In the genomic region with DNA sequence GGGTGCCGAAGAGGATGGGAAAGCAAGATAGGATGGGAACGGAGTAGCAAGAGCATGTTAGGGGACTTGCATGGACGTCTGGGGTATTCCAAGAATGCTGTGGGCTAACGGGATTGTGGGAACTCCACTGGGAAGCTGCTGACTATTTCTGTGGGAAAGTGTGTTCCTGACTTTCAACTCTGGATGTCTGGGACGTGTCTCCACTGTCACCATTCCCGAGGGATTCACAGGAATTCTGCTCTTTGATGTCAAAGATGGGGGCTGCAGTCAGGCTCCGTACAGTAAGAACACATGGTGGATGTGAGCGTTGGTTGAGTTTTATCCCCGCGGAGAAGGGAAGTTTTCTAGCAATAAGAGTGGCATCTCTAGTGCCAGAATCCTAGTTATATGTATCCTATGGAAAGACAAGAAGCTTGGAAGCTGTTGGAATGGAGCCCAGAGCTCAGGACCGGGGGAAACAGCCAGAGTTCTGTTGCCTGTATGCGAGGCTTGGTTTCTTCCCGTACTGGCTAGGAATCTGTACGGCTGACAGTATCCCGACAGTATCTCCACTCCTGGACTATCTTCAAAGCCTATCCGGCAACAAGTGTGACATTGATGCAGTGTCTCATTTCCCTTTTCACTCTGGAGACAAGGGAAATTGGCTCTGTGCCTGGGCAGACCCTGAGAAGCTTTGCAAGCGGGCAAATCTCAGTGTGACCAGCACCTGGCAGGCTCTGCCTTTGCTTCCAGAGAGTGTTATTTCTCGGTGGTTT, we compare ENCODE assay signal across 9 mouse cellular contexts. TPM values are rescaled to one million over a fixed set of nuclear protein-coding genes. Genes with fewer than 3 reads are reported as not detected.
DNase-seq lines count a peak whose midpoint lies in the region; ATAC-seq lines count a peak whose summit lies in the region.
"Had no signal": no experiment of that assay in that cellular context is flagged by ENCODE, and none has a peak within 500 bp of the region (broad histone marks: within the 10 kb centered on the region; RNA-seq: fewer than 3 reads in every experiment).

No protein-coding gene starts in this region.

- no peaks in the 10 kb centered on the region for H3K36me3 ChIP-seq in intestine, embryonic 16.5 days (ENCODE audit: control insufficient read depth, insufficient read depth, low read length)
- H3K36me3 ChIP-seq in midbrain, embryonic 14.5 days (ENCODE audit: control insufficient read depth, insufficient read depth, low read length), result no peaks in the 10 kb centered on the region

- WGBS in intestine, embryonic 16.5 days, result 40% methylated on average over 18 of the region's 18 CpGs
- WGBS in midbrain, embryonic 14.5 days, result 54% methylated on average over 18 of the region's 18 CpGs

- H3K9me3 ChIP-seq in intestine, embryonic 16.5 days (ENCODE audit: control insufficient read depth, low read length), result peaks cover 3% of the 10 kb centered on the region
- no peaks in the 10 kb centered on the region for H3K9me3 ChIP-seq in midbrain, embryonic 14.5 days (ENCODE audit: control insufficient read depth, low read length)

- no peak overlapping the region; the same call in 1 of the 2 replicates for H3K27ac ChIP-seq in intestine, embryonic 16.5 days (ENCODE audit: low read length)
- H3K27ac ChIP-seq in midbrain, embryonic 14.5 days (replicated peaks; ENCODE audit: low read depth, low read length), result peak overlapping the region; percentile 60
- H3K27ac ChIP-seq: liver, embryonic 14.5 days had no signal

- no peak overlapping the region for H3K9ac ChIP-seq in intestine, embryonic 16.5 days (ENCODE audit: low read depth, low read length)
- H3K9ac ChIP-seq in midbrain, embryonic 14.5 days (replicated peaks; ENCODE audit: low read length), result no peak overlapping the region
- H3K9ac ChIP-seq: liver, embryonic 14.5 days had no signal

- peaks cover 7% of the 10 kb centered on the region; the same call in 1 of the 2 replicates for H3K4me1 ChIP-seq in intestine, embryonic 16.5 days (ENCODE audit: control insufficient read depth, insufficient read depth, low read length)
- peaks cover 14% of the 10 kb centered on the region; the same call in 1 of the 2 replicates for H3K4me1 ChIP-seq in midbrain, embryonic 14.5 days (ENCODE audit: control insufficient read depth, insufficient read depth, low read length)

- no peaks in the 10 kb centered on the region for H3K27me3 ChIP-seq in intestine, embryonic 16.5 days (replicated peaks; ENCODE audit: control insufficient read depth, insufficient read depth, low read length)
- no peaks in the 10 kb centered on the region for H3K27me3 ChIP-seq in midbrain, embryonic 14.5 days (ENCODE audit: control insufficient read depth, insufficient read depth, low read length)

- H3K4me2 ChIP-seq in intestine, embryonic 16.5 days (ENCODE audit: low read depth, low read length), result peak overlapping the region; percentile 13; the same call in 1 of the 2 replicates
- H3K4me2 ChIP-seq in midbrain, embryonic 14.5 days (ENCODE audit: low read length), result peak overlapping the region; percentile 8; the same call in 1 of the 2 replicates

- no peak overlapping the region for H3K4me3 ChIP-seq in intestine, embryonic 16.5 days (ENCODE audit: low read length)
- H3K4me3 ChIP-seq in midbrain, embryonic 14.5 days (replicated peaks; ENCODE audit: low read depth, low read length), result no peak overlapping the region

- DNase-seq in cerebellum, adult 9-10 months, result peak; percentile 53
- no peak for DNase-seq in cerebellum, adult 11-12 months
- peak; percentile 23 for DNase-seq in retina, postnatal 1 day
- DNase-seq in retina, embryonic 14.5 days (ENCODE audit: low spot score), result no peak
- peak; percentile 86 for DNase-seq in midbrain, embryonic 14.5 days
- DNase-seq in thymus, postnatal 14 days, result no peak

- peak; percentile 21; the same call in 1 of the 2 replicates for ATAC-seq in intestine, embryonic 16.5 days
- peak; percentile 71; the same call in 1 of the 2 replicates for ATAC-seq in midbrain, embryonic 14.5 days (ENCODE audit: low FRiP score, low TSS enrichment)
- no peak for ATAC-seq in megakaryocyte-erythroid progenitor cell, adult 5-6 weeks (replicated peaks; ENCODE audit: low FRiP score, low TSS enrichment, poor library complexity, severe bottlenecking)

RNA-seq across cellular contexts. Expression of gene Aebp2, which starts 44.2 kb away (rescaled TPM):
- 6.4 and 7.3 TPM in 2 replicates for polyA plus RNA-seq in intestine, embryonic 16.5 days (2015; fragmentation: Nextera tagmentation; extraction: Ambion mirVana)
- polyA plus RNA-seq in midbrain, embryonic 14.5 days (2014; fragmentation: Nextera tagmentation; extraction: Ambion mirVana), result 14.2 and 15.9 TPM in 2 replicates
- 41.5 and 55.5 TPM in 2 replicates for total RNA-seq in megakaryocyte-erythroid progenitor cell, adult 5-6 weeks (2014; fragmentation: Nextera tagmentation)
- total RNA-seq in megakaryocyte-erythroid progenitor cell, adult 5-6 weeks (2017), result 70.7 and 71.0 TPM in 2 replicates

Comparison
In these comparisons a context has a peak if more than half of its experiments do, and no peak if none do; other contexts are left out.
1. DNase-seq: peak in cerebellum, adult 9-10 months (single experiment), retina, postnatal 1 day (single experiment) and midbrain, embryonic 14.5 days (single experiment); none in cerebellum, adult 11-12 months (single experiment), retina, embryonic 14.5 days (single experiment) and thymus, postnatal 14 days (single experiment).